ENCODE assay signal across 9 mouse cellular contexts in the genomic region with DNA sequence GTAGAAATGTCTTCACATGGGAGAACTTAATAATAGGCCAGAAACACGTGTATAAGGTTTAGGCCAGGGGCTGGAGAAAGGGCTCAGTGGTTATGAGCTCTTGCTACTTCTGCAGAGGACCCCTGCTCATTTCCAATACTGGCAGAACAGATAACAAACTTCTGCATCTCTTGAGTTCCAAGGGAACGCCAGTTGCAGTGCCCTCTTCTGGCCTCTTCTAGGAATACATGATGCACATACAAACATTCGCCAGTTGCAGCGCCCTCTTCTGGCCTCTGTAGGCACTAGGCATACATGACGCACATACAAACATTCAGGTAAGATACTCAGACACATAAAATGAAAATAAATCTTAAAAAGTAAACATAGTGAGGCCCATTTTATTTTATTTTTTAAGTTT. TPM values are rescaled to one million over a fixed set of nuclear protein-coding genes. Genes with fewer than 3 reads are reported as not detected.
A peak's percentile ranks its signal among the peaks of the same experiment; 100 is the strongest.
DNase-seq lines count a peak whose midpoint lies in the region; ATAC-seq and TF ChIP-seq lines count a peak whose summit lies in the region.
"Had no signal": no experiment of that assay in that cellular context is flagged by ENCODE, and none has a peak within 500 bp of the region (broad histone marks: within the 10 kb centered on the region; RNA-seq: fewer than 3 reads in every experiment).

No protein-coding gene starts in this region.

- H3K36me3 ChIP-seq in hindbrain, embryonic 10.5 days: no peaks in the 10 kb centered on the region
- no peaks in the 10 kb centered on the region for H3K36me3 ChIP-seq in hindbrain, embryonic 16.5 days (ENCODE audit: control insufficient read depth, insufficient read depth, low read length)
- H3K36me3 ChIP-seq in testis, adult 2 months (ENCODE audit: control insufficient read depth, insufficient read depth, low read length): no peaks in the 10 kb centered on the region
- H3K36me3 ChIP-seq: hindbrain, embryonic 15.5 days had no signal

- no peak overlapping the region for H3K27ac ChIP-seq in hindbrain, embryonic 10.5 days
- no peak overlapping the region for H3K27ac ChIP-seq in hindbrain, embryonic 16.5 days (ENCODE audit: low read depth, low read length)
- no peak overlapping the region for H3K27ac ChIP-seq in testis, adult 2 months (ENCODE audit: control insufficient read depth, insufficient read depth, low read depth, low read length)
- H3K27ac ChIP-seq in cortical plate, adult 2 months (ENCODE audit: insufficient read depth, low read length): no peak overlapping the region
- H3K27ac ChIP-seq: hindbrain, embryonic 15.5 days had no signal

- no peak for ATAC-seq in hindbrain, embryonic 16.5 days

- peaks cover 15% of the 10 kb centered on the region for H3K4me1 ChIP-seq in hindbrain, embryonic 10.5 days (replicated peaks)
- H3K4me1 ChIP-seq in hindbrain, embryonic 16.5 days (ENCODE audit: control insufficient read depth, insufficient read depth, low read depth, low read length): peaks cover 6% of the 10 kb centered on the region
- H3K4me1 ChIP-seq in testis, adult 2 months (ENCODE audit: control insufficient read depth, insufficient read depth, low read length): peaks cover 4% of the 10 kb centered on the region
- H3K4me1 ChIP-seq in cortical plate, adult 2 months (ENCODE audit: control insufficient read depth, insufficient read depth, low read length): no peaks in the 10 kb centered on the region; the same call in 1 of the 2 replicates

- H3K4me3 ChIP-seq in hindbrain, embryonic 10.5 days: no peak overlapping the region
- H3K4me3 ChIP-seq in hindbrain, embryonic 16.5 days (ENCODE audit: low read length): no peak overlapping the region
- H3K4me3 ChIP-seq in testis, adult 2 months (ENCODE audit: control insufficient read depth, low read depth, low read length): no peak overlapping the region
- H3K4me3 ChIP-seq in cortical plate, adult 2 months (ENCODE audit: insufficient read depth, low read length): no peak overlapping the region
- H3K4me3 ChIP-seq: hindbrain, embryonic 15.5 days had no signal

- TF ChIP-seq POLR2A in testis, adult 2 months (IDR thresholded peaks at IDR 0.05; ENCODE audit: control insufficient read depth, low read depth, low read length): no peak
- TF ChIP-seq POLR2A in cortical plate, adult 2 months (IDR thresholded peaks at IDR 0.05; ENCODE audit: extremely low read depth, insufficient read depth, low read length): no peak

- no peak overlapping the region for H3K9ac ChIP-seq in hindbrain, embryonic 16.5 days (ENCODE audit: low read depth, low read length)
- H3K9ac ChIP-seq: hindbrain, embryonic 15.5 days had no signal

- H3K27me3 ChIP-seq in hindbrain, embryonic 10.5 days (ENCODE audit: insufficient read depth, poor library complexity, severe bottlenecking): no peaks in the 10 kb centered on the region
- H3K27me3 ChIP-seq in hindbrain, embryonic 16.5 days (replicated peaks; ENCODE audit: control insufficient read depth, insufficient read depth, low read length): no peaks in the 10 kb centered on the region
- no peaks in the 10 kb centered on the region for H3K27me3 ChIP-seq in testis, adult 2 months (ENCODE audit: control insufficient read depth, insufficient read depth, low read length)
- H3K27me3 ChIP-seq: hindbrain, embryonic 15.5 days had no signal

- TF ChIP-seq CTCF in testis, adult 2 months (IDR thresholded peaks at IDR 0.05; ENCODE audit: control insufficient read depth, insufficient read depth, insufficient replicate concordance, low read depth, low read length): peak; percentile 47; the same call in 1 of the 2 replicates
- TF ChIP-seq CTCF in cortical plate, adult 2 months (IDR thresholded peaks at IDR 0.05; ENCODE audit: extremely low read depth, insufficient read depth, low read length): 0 out of 2 replicates have a peak, but pooled peaks have one; percentile 18

- no peak overlapping the region for H3K4me2 ChIP-seq in hindbrain, embryonic 16.5 days (ENCODE audit: low read length)
- H3K4me2 ChIP-seq: hindbrain, embryonic 15.5 days had no signal

- peak; percentile 20 for DNase-seq in hindbrain, embryonic 10.5 days (ENCODE audit: low spot score)
- DNase-seq in testis, postnatal 10 days (ENCODE audit: low spot score): no peak
- DNase-seq in retina, postnatal 1 day: peak; percentile 55
- DNase-seq in cerebellum, adult 11-12 months: no peak
- no peak for DNase-seq in kidney, postnatal 14 days

- WGBS in hindbrain, embryonic 10.5 days: 76% methylated on average over 5 of the region's 5 CpGs
- 82% methylated on average over 5 of the region's 5 CpGs for WGBS in hindbrain, embryonic 16.5 days

- H3K9me3 ChIP-seq in hindbrain, embryonic 10.5 days: 0 out of 2 replicates have a peak, but pooled peaks cover 3% of the 10 kb centered on the region
- H3K9me3 ChIP-seq in hindbrain, embryonic 16.5 days (ENCODE audit: control insufficient read depth, low read length): no peaks in the 10 kb centered on the region
- H3K9me3 ChIP-seq: hindbrain, embryonic 15.5 days had no signal

RNA-seq across cellular contexts. Expression of gene Dtnbp1, which starts 4.5 kb away (rescaled TPM):
- 80.7 and 85.4 TPM in 2 replicates for polyA plus RNA-seq in hindbrain, embryonic 10.5 days (2016; fragmentation: Nextera tagmentation; extraction: Ambion mirVana)
- polyA plus RNA-seq in hindbrain, embryonic 16.5 days (2015; fragmentation: Nextera tagmentation; extraction: Ambion mirVana): 128 and 133 TPM in 2 replicates
- polyA plus RNA-seq in testis, adult 2 months (2012; rRNA removed): 96.6 and 96.7 TPM in 2 replicates
- polyA plus RNA-seq in cortical plate, adult 2 months (2012; rRNA removed): 136 and 144 TPM in 2 replicates

Comparison
In these comparisons a context has a peak if more than half of its experiments do, and no peak if none do; other contexts are left out.
1. DNase-seq: peak in hindbrain, embryonic 10.5 days (single experiment) and retina, postnatal 1 day (single experiment); none in testis, postnatal 10 days (single experiment), cerebellum, adult 11-12 months (single experiment) and kidney, postnatal 14 days (single experiment).